Mouse (Mus musculus) mesoderm, embryonic 11.5 days (tissue): ENCODE data around the gene a.
"Not testable (repeated sequence)": the region's sequence is repeated elsewhere in the genome, so short reads cannot be mapped to it uniquely, and the experiment has no call there.

Source experiments
- DNase-seq: peaks from one replicate; pipeline ENCODE4 v3.0.0-alpha.2; 2012; ENCODE audit warnings: low read depth, low spot score

Gene a

DNA sequence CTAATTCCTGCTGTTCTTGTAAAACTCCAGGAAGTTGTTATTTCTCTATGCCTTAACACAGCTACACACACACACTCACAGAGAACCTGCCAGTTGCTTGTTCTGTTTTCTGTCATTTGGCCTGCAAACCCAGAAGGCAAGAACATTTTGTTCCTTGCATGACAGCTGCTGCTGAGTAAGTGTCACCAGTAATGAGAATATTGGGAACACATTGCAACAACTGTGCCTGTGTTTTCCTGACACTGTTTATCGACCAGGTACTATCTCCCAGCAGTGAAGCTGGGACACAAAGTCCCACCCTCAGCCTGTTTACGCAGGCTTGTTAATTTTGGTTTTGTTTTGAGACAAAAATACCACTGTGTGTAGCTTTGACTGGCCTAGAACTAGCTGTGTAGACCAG, 261.5 kb downstream of the a start:
- DNase-seq, result no peak

DNA sequence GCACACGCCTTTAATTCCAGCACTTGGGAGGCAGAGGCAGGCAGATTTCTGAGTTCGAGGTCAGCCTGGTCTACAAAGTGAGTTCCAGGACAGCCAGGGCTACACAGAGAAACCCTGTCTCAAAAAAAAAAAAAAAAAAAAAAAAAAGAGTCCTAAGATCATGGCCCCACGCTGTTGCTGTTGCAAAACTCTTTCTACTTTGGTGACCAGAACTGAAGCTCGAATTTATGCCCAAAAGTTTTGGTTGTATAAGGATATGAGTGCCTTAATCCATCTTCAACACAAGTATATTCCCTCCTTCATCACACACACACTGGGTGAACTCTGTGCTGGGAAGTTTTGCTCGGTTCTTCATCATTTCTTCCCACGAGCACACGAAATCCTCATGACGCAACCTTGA, 262.3 kb downstream of the a start:
- DNase-seq, result not testable (repeated sequence)

DNA sequence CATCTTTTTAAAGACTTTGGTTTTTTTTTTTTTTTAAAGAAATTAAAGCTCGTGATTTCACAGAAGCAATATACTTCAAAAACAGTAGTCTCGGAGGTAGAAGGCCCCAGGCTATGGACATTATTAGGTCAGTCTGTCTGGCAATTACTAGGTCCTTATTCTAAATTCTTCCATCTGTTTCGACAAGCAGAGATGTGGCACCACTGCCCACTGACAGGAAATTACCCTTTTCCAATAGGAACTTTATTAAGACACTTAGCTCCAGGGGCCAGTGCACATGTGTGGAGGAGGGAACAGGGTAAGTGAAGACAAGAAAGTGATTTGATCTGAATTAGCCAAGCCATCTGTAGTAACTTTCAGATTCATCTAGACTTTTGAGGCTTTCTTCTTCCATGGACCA, 263.5 kb downstream of the a start:
- no peak for DNase-seq

DNA sequence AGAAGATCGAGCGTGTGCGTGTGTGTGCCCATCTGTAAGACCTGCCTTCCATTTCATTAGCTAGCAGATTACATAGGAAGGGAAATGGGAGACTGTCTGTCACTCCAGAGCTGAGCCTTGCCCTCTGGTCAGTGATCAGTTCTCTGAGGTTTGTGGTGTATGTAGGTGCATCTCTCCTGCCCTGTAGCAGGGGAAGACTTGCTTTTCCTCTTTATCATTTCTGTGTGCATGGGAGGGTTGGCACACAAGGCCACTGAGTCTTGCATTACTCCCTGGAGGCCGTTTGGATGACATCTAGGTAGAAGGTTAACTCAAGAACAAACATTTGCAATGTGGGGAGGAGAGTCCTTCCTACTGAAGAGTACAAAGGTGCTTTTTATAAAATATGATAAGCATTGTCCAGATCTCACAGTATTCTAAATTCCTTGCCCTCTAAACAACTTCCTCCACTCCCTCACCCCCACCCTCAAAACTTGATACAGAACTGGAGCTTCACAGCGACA, 264.9 kb downstream of the a start:
- DNase-seq, result no peak

DNA sequence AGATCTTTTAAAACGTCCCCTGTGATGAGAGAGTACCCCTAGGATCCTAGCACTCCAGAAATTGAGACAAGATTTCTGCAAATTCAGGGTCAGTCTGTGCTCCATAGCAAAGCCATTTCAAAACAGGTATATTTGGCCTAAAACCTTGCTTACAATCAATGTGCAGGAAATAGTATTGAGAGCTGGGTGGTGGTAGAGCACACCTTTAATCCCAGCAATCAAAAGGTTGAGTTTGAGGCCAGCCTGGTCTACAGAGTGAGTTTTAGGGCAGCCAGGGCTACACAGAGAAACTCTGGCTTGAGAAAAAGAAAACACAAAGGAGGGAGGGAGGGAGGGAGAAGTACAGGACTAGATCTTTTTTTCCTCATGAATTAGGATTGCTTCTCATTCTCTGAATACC, 266.2 kb downstream of the a start:
- no peak for DNase-seq

DNA sequence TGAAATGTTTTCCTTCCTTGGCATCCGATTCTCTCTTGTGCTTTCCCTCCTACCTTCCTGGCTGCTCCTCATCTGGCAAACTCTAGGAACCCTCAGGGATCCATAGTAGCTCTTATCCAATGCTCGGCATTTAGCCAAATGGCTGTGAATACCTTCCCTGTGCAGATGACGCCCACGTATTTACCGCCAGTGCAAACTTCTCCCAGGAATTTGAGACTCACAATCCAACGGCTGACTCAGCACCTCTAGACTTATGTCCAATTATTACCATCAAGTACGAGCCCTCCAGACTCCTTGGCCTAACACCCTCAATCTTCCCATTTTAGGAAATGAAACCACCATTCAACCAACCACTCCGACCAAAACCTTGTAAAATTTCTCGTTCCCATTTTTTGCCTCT, 279.8 kb downstream of the a start:
- DNase-seq, result no peak

DNA sequence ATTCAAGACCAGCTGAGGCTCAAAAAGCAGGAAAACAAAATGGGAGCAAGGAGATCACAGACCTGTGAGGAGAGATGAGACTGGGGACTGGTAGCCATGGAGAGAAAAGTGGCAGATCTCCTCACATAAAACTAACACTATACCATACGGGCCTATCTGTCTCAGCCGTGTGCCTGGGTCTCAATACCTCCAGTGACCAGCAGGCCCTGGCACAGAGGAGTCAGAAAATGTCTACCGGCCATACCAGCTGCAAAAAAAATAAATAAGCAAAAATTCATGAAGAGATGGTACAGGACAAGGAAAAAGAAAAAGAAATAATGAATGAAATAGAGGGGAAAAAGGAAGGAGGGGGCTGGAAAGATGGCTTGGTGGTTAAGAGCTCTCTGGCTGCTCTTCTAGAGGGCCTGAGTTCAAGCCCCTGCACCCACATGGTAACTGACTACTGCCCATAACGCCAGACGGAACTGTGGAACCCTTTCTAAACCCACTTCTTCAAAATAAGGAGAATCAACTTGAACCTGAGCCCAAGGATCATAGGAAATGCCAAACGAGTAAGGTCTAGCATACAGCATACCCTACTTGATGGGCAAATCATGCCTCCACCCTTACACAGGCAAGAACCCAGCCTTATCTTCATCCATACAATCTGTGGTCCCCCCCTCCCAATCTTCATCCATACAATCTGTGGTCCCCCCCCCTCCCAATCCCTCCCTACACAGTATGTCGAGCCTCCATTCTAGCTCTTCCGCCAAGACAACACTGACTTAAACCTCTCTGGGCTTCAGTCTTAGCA, 281.3 kb downstream of the a start:
- no peak for DNase-seq

DNA sequence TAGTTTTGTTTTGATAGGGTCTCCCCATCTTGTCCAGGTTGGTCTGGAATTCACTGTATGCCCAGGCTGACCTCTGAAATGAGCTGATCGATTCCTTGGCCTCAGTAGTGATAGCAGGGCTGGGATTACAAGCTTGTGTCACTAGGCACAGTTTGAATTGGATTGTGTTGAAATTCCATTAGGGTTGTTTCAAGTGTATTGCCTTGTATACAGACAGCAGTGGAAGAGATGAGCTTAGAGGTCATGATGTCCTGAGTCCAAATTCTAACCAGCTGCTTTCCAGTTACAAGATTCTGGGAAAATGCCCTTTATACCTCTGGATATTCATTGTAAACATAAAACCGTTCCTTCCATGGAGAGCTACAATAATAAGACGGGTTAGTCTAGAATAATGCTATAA, 282.1 kb downstream of the a start:
- DNase-seq, result no peak

DNA sequence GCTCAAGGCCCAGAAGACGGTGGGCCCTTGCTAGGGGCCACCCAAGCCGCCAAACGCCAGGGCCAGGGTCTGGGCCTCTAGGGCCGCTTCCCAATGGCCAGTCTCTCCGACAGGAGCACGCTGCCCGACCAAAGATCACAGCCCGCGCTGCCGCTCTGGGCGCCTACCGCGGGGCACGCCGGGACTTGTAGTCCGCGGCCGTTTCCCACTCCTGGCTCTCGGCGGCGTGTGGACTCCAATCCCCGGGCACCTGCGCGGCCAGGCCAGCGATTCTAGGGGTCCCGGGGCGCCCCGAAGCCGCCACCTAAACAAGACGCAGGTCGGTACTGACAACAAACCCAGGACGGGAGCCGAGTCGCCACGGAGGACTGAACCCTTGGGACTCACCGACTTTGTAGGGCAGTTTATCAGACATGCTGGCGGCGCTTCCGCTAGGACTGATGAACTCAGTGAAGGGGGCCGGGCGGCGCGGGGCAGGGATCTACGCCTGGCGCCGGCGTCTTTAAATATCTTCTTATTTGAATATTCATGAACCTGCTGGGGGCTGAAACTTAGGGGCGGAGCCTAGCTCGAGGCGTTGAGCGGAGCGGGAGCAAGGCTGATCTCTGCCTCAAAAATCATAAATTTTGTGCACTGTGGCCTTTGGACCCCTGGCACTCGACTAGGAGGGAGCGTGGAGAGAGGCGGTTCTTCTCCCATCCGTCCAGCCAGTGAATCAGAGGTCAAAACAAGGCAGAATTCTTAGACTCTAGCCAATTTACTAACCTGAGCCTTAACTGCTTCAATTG, 283.0 kb downstream of the a start, which contains the start of gene Ahcy:
TSS of gene Ahcy (minus strand) at position 520 of the 788 bp plus-strand sequence.
- peak; percentile 93 for DNase-seq

DNA sequence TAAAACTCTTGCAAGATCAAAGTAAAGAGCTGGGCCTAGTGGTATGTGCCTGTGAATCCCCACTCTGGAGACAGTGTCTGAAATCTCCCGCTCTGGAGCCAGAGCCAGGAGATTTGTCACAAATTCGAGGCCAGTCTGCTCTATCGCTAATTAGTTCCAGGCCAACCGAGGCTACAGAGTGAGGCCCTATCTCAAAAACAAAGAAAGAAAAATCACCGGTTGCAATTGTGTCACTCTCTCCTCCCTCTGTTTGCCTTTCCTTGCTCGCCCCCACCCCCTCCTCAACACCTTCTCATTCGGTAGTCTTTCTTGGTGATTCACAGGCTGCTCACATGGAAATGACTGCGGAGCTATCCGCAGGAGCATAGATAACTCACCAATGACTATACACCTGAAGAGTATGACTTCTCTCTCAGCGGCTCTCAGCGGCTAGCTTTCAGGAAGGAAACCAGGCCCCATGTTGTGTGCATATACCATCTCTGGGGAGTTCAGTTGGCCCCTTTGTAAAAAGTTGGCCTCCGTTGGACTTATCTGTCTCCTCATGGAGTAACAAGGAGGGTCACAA, 283.6 kb downstream of the a start:
- DNase-seq, result no peak

DNA sequence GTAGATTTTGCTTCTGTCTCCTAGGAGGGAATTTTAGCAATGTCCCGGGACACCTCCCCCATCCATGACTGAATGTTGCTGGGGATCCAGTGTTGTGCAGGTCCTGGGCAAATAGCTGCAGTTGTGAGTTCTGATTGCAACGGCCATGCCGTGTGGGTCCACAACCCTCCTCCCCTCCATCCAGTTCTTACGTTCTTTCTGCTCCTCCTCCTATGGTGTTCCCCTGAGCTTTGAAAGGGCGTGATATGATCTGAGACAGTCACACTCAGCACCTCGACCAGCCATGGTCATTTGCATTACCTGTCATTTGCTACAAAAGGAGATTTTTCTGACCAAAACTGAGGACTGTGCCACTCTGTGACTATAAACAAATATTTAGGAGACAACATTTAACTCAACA, 284.4 kb downstream of the a start:
- no peak for DNase-seq

DNA sequence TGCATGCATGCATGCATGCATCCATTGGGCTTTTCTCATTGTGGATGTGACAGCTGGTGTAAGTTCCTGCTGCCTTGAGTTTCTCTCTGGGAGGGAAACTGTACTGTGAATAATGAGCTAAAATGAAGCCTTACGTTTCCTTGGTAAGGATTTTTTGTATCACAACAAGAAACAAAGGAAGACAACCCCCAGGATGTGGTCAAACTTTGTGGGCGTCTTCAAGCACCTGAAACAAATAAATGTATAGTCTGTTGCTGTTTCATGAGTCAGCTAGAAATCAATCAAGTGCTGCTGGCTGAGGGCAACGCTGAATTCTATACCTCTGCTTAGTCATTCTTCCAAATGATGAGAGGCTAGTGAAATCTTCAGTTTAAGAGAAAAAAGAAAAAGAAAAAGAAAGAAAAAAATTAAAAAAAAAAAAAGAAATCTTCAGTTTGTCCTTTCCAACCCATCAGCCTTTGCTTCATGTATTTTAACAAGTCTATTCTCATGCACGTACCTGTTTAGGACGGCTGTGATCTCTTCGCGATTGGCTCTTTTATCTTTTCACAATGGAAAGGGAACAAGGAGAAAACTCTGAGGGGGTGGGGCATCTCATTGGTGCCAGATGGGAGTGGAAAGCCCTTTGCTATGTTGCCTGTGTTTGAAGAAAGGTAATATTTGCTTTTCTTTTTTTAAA, 288.4 kb downstream of the a start:
- no peak for DNase-seq

DNA sequence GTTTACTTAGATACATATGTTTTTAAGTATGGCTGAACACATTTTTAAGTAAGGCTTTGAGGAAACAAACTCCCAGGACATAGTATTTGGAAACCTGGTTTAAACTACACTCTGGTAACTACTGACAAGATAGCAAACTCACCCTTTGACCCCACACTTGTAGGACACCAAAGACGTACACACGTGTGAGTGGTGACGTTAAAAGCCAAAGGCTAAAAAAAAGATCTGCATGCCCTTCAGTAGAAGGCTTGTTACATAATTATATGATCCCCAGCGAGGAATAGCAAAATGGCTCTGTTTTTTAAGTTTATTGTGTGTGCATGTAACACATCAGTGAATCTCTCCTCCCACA, 289.0 kb downstream of the a start:
- DNase-seq, result no peak

DNA sequence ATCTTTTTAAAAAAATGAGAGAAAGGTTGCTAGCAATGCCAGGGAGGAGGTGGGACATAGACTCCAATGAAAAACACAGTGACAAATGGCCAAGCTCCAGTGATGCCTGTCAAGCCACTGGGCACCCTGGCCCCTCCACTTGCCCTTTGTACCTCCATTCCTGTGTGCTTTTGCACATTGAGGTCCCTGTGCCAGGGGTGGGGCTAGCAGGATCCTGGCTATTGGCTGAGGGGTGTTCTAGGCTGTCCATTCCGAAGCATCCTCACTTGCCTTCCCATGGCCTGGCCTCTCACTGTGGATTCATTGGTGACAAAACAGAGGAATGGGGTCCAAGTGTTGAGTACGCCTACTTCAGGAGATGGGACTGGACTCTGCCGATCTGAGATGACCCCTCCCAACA, 289.9 kb downstream of the a start:
- no peak for DNase-seq

DNA sequence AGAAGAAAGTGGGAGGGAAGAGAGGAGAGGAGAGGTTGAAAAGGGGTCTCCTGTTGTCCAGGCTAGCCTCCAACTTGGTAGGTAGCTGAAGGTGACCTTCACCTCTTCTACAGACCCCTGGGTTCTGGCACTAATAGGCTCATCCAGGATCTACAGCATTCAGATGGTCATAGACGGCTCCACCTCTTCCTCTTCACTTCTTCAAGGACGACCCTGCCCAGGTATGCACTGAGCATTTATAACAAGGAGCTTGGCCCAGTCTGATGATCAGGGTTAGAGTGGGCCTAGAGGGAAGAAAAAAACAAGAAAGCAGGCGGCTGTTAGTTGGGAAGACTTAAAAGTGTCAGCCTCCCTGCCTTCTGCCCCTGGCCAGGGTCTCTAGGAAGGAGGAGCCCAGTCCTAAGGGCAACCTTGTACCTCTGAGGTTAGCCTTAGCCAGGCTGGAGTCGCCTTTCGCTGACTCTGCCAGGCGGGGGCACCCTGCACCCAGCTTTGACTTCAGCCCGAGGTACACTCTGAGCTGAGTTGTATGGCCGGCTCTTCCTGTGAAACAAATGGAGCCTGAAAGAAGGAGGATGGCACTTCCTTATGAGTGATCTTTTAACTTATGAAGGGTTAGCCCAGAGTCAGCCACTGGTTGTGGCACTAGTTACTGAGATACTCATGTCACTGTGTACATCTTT, 291.1 kb downstream of the a start:
- no peak for DNase-seq

DNA sequence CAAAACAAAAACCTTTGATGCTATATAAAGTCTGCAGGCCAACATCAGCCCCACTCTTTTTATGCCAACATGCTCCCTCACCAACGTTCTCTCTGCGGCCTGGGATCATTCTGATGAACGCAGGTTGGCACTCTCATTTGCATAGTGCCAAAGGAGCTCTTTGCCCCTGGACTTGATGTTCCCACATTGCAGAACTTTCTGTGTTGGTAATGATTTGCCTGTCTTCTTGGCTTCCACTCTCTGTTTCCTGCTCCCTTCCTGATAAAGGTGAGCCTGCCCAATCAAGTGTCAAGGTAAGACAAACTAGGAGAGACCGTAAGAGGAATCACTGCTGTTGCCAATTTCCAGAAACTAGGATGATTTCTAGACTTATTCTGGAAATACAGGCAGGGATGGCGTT, 293.3 kb downstream of the a start:
- no peak for DNase-seq

DNA sequence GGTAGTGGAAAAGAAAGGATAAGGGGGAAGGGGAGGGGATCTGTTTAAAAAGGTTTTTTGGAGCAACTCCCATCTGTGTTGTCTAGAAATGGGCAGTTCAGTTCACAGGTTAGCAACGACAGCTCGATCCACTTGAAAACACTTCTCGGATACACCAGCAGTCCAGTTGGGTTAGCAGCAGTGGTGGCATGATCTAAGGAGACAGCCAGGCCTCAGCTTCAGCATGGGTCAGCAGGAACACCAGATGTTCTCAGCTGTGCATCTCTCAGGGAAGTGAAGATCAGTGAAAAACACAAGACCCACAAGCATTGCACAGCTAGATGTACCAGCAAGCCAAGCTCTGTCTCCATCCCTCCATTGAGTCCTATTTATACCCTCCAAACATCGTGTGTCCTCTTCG, 295.1 kb downstream of the a start:
- DNase-seq, result no peak

DNA sequence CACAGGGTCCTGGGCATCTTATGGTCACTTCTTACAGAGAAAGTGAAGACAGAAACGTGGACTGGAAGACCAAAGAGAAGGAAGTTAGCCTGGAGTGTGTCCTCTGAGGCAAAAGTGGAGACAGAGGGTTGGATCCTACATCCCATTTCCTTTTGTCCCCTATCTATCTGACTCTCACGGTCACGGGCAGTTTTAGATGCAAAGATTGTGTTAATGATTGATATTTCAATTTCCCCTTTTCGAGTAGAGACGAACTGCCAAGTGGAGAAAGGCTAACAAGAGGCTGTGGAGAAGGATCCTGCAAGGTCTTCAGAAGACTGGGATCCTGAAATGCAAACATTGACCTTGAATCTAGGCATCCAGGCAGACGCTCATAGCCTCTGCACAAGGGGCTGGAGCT, 297.1 kb downstream of the a start:
- no peak for DNase-seq

DNA sequence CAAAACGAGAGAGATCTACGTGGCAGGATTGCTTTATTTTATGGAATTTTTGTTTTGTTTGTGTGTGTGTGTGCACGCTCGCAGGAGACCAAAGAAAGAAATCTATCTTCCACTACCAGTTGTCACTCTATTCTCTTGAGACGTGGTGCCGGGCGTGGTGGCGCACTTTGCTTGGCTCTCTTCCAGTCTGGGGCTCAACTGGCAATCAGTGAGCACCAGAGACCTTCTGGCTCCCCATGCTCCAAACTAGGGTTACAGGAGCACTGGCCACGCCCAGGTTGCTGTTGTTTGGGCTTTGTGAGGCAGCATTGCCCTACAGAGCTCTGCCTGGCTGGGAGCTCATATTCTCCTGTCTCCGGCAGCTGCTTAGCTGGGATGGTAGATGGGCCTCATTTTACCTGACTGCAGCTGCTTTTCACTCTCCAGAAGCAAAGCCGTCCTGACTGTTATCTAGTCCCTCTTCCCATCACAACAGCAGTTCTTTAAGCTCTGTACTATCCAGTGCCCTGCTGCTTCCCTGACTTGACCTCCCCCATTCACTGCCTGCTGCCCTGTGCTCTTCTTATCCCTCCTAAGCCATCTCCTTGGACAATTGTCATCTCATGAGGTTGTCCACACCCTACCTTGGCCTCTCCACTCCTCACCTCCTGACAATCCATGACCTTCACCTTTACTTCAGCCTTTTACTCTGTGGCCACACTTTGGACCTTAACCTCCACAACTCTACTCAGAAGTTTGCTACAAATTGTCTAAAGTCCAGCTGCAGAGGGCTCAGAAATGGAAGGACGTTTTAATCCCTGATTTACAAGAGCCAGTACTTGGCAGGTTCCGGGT, 299.9 kb downstream of the a start:
- DNase-seq, result no peak

DNA sequence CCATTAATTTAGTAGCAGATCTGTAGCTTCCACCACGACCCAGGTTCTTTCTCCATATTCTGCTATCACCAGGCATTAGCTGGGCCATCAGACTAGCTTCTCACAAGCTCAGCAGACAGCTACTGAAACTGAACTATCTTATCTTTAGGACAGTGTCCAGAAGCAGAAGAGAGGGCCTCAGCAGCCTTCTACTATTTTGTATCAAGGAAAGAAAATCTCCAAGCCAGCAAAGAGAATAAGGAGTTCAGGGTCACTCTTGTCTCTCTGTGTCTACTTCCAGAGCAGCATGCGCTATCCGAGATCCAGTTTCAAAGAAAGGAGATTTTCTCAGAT, 300.5 kb downstream of the a start:
- DNase-seq, result no peak

DNA sequence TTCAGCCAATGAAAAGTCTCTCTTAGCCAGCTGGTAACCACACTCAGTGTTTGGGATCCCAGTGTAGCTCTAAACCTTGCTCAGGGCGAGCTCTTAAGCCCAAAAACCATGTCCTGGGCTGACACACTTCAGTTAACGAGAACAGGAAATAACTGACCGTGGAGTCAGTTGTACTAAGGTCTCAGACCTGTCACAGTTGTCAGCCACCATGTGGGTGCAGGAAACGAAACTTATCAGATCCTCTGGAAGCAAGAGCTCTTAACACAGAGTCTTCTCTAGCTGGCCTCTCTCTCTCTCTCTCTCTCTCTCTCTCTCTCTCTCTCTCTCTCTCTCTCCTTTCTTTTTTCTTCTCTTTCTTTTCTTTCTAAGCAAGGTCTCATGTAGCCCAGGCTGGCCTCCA, 302.2 kb downstream of the a start:
- DNase-seq, result no peak
